Mouse (Mus musculus) megakaryocyte, embryonic 14.5 days (primary cell): ENCODE measurements at regions not wholly inside any gene's neighbourhood (a gene's known extent, or its start where the extent isn't known, plus 50 kb on each side); places are given as distances from the start of the nearest gene placed in this dataset.

Experiments used
- H3K27me3 ChIP-seq: replicated peaks from 2 replicates; pipeline ENCODE3; 2012; ENCODE audit warnings: inconsistent platforms
- H3K36me3 ChIP-seq: replicated peaks from 2 replicates; pipeline ENCODE3; 2012; ENCODE audit warnings: low read length, inconsistent platforms, mixed read lengths
- H3K4me1 ChIP-seq: 2 replicates; pipeline ENCODE4 v1.6.1; 2012; ENCODE audit warnings: inconsistent platforms
- H3K4me3 ChIP-seq: replicated peaks from 2 replicates; pipeline ENCODE3; 2012; ENCODE audit warnings: moderate library complexity, mild to moderate bottlenecking, inconsistent platforms
- H3K9me3 ChIP-seq: 2 replicates; pipeline ENCODE4 v1.6.1; 2012; ENCODE audit warnings: inconsistent platforms
- FLI1 ChIP-seq: IDR thresholded peaks from 2 replicates; pipeline ENCODE4 v1.6.1; 2012; ENCODE audit warnings: low read length, inconsistent platforms, mixed read lengths
- GATA1 ChIP-seq: IDR thresholded peaks from 3 replicates; pipeline ENCODE4 v1.6.1; 2012; ENCODE audit warnings: mixed read lengths, low read length, inconsistent platforms, borderline replicate concordance

DNA sequence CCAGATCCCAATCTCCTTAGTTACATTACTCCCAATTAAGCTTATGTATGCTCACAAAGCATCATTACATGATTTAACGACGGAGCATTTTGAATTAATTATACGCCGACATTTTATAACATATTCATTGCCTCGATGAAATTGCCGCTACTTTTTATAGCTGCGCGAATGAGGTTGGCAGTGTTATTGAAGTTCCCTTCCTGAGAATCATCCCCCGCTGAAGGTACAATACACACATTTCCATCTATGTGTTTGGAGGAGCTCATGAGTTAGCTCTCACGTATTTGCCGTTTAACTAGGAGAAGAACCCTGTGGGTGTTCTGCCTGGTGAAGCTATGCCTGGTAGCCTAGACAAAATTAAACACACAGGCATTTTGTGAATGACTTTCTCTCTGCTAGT lies 122.8 kb upstream of the Phyhipl start:
- Histone ChIP-seq H3K36me3 (no peaks in the 10 kb centered on the region), H3K27me3 (no peaks in the 10 kb centered on the region), H3K4me1 (no peaks in the 10 kb centered on the region), H3K4me3 (no peak overlapping the region), H3K9me3 (peaks cover 59% of the 10 kb centered on the region)
- TF ChIP-seq GATA1 (no peak), FLI1 (no peak)

DNA sequence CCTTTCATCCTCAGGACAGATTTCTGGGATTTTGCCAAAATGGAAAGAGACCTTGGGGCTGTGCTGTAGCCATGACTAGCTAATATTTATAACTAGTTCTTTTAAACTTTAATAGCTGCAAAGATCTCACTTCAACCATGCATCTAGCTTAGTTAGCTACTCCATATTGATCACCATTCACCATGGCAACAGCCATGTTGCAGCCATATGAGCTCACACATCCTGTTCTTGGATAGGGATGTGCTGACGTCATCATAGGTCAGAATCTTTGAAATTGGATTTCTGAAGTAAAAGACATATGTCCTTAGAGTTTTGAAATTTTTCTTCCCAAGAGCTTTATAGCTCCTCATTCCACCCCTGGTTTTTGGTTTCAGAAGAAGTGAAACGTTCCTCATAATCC lies 118.8 kb upstream of the Phyhipl start:
- Histone ChIP-seq H3K9me3 (peaks cover 42% of the 10 kb centered on the region), H3K4me1 (no peaks in the 10 kb centered on the region), H3K27me3 (no peaks in the 10 kb centered on the region), H3K4me3 (no peak overlapping the region), H3K36me3 (no peaks in the 10 kb centered on the region)
- TF ChIP-seq GATA1 (no peak), FLI1 (no peak)

DNA sequence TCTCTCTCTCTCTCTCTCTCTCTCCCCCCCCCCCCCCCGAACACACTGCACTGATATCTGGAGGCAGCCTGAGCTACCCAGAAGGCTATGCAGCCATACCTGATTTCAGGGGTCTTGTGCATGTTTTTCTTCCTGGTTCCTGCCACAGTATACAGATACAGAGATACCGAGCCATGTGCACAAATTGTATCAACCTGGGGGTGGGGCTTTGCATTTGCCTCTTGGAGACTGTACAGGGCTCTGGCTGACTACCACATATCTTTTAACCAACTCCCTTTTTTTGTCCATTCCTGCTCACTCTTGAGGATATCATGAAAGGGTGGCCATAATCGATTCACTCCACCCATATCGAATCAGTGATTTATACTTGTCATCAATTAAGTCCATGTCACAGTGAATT lies 118.4 kb upstream of the Phyhipl start:
- no peak overlapping the region for H3K4me3 ChIP-seq
- H3K9me3 ChIP-seq = peaks cover 38% of the 10 kb centered on the region
- H3K4me1 ChIP-seq = no peaks in the 10 kb centered on the region
- H3K27me3 ChIP-seq = no peaks in the 10 kb centered on the region
- H3K36me3 ChIP-seq = no peaks in the 10 kb centered on the region
- no peak for TF ChIP-seq GATA1
- TF ChIP-seq FLI1 = no peak

DNA sequence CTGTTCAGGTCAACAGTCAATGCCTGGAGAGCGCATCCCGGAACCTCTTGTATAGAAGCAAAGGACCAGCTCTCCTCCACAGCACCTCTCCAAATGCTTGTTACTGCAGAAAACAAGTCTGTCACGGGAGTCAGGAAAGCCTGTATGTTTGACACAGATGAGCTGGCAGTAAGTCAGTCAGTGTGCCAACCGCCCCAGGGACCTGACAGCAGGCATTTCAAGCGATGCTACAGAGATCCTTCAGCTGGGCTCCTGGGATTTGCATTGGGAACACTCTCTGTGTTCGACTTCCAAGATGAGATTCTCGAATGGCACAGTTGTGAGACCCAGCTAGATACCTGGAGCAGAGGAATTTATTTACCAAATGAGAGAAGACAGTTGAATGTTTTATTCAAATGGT lies 111.7 kb upstream of the Phyhipl start:
- H3K9me3 ChIP-seq = peaks cover 56% of the 10 kb centered on the region
- no peak overlapping the region for H3K4me3 ChIP-seq
- no peaks in the 10 kb centered on the region for H3K27me3 ChIP-seq
- H3K4me1 ChIP-seq = no peaks in the 10 kb centered on the region
- no peaks in the 10 kb centered on the region for H3K36me3 ChIP-seq
- no peak for TF ChIP-seq GATA1
- TF ChIP-seq FLI1 = no peak

DNA sequence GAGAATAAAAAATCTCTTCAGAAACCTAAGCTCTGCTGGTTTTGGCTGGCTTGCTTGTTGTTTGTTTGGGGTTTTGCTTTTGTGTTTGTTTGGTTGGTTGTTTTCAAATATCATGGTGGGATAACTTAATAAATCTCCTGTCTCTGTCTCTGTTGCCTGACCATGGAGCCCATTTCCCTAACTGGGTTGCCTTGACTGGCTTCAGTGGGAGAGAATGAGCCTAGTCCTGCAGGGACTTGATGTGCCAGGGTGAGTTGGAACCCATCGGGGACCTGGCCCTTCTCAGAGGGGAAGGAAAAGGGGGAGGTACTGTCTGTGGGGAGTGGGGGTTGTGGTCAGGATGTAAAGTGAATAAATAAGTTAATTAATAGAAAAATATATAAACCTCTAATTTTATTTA lies 111.1 kb upstream of the Phyhipl start:
- TF ChIP-seq FLI1 = no peak
- TF ChIP-seq GATA1 = no peak
- Histone ChIP-seq H3K36me3 (no peaks in the 10 kb centered on the region), H3K4me3 (no peak overlapping the region), H3K9me3 (peaks cover 58% of the 10 kb centered on the region), H3K27me3 (no peaks in the 10 kb centered on the region), H3K4me1 (no peaks in the 10 kb centered on the region)

DNA sequence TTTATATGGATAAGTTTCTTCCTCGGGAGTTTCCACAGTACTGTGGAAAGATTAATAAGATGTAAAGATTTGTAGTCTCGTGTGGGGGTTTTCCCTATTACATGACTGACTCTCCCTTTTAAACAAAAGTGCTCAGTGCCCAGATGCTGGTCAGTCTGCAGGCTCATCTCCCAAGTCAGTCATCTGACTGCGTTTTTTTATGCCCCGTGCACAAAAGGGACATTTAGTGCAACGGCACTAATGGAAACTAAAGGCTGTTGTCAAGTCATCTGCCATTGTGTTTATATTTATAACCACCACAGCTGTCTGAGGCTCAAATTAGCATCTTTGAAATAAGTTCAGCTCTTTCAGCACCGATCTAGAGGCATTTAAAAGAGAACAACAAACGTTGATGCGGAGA lies 110.7 kb upstream of the Phyhipl start:
- TF ChIP-seq FLI1 (no peak), GATA1 (no peak)
- H3K36me3 ChIP-seq = no peaks in the 10 kb centered on the region
- no peak overlapping the region for H3K4me3 ChIP-seq
- H3K9me3 ChIP-seq = peaks cover 60% of the 10 kb centered on the region
- H3K27me3 ChIP-seq = no peaks in the 10 kb centered on the region
- no peaks in the 10 kb centered on the region for H3K4me1 ChIP-seq

DNA sequence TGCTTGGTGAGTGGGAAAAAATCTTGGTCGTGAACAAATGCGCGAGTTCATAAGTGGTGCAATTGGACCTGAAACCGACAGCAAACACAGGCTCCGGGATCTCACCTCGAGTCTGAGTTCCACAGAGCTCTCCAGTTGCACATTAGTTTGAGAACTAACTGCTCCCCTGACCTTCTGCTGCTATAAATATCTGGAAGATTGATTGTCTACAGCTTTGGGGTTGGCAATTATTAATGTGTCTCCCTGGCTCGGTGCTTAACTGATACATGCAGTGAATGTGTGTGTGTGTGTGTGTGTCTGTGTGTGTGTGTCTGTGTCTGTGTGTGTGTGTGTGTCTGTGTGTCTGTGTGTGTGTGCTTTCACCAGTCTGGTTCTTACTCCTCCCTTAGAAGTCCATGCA lies 107.4 kb upstream of the Phyhipl start:
- Histone ChIP-seq H3K36me3 (no peaks in the 10 kb centered on the region), H3K4me3 (no peak overlapping the region), H3K4me1 (no peaks in the 10 kb centered on the region), H3K9me3 (peaks cover 64% of the 10 kb centered on the region), H3K27me3 (no peaks in the 10 kb centered on the region)
- TF ChIP-seq GATA1 = no peak
- no peak for TF ChIP-seq FLI1

DNA sequence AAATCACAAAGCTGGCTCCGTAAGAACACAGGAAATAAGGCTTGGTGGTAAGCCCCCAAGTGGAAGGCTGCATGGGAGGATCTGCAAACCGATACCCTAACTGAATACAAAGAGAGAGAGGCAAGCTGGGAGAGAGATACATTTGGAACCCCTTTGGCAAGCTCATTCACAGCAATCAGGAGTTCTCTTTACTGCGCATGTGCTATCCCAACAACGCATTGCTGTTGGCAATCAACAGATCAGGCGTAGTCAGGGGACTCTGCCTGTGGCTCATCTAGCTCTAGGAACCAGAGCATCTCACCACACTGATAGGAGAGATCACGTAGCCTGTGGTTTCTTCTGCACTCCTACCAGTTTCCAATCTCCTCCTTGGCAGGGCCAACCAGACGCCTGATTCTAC lies 103.9 kb upstream of the Phyhipl start:
- Histone ChIP-seq H3K36me3 (no peaks in the 10 kb centered on the region), H3K4me1 (no peaks in the 10 kb centered on the region), H3K4me3 (no peak overlapping the region), H3K27me3 (no peaks in the 10 kb centered on the region), H3K9me3 (peaks cover 70% of the 10 kb centered on the region)
- TF ChIP-seq GATA1 (no peak), FLI1 (no peak)

DNA sequence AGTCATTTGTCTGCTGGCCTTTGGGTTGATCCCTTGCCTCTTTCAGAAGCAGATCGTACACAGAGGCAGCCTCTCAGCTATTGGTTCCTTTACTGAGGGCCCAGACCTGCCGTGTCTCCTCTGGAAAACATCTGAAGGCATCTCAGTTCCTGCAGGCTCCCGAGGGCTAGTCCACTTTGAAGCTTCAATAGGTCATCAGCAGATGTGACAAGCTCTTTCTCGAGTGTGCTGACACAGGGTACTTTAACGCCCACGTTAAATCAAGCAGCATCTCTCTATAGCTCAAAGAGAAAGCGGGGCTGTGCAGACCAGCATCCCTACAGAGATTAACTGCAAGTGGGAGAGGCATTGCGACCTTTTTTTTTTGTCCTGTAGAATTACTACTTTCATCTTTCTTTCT lies 96.0 kb upstream of the Phyhipl start:
- peaks cover 68% of the 10 kb centered on the region for H3K9me3 ChIP-seq
- H3K36me3 ChIP-seq = no peaks in the 10 kb centered on the region
- no peak overlapping the region for H3K4me3 ChIP-seq
- no peaks in the 10 kb centered on the region for H3K27me3 ChIP-seq
- TF ChIP-seq GATA1 = no peak
- no peak for TF ChIP-seq FLI1
- H3K4me1 ChIP-seq = no peaks in the 10 kb centered on the region

DNA sequence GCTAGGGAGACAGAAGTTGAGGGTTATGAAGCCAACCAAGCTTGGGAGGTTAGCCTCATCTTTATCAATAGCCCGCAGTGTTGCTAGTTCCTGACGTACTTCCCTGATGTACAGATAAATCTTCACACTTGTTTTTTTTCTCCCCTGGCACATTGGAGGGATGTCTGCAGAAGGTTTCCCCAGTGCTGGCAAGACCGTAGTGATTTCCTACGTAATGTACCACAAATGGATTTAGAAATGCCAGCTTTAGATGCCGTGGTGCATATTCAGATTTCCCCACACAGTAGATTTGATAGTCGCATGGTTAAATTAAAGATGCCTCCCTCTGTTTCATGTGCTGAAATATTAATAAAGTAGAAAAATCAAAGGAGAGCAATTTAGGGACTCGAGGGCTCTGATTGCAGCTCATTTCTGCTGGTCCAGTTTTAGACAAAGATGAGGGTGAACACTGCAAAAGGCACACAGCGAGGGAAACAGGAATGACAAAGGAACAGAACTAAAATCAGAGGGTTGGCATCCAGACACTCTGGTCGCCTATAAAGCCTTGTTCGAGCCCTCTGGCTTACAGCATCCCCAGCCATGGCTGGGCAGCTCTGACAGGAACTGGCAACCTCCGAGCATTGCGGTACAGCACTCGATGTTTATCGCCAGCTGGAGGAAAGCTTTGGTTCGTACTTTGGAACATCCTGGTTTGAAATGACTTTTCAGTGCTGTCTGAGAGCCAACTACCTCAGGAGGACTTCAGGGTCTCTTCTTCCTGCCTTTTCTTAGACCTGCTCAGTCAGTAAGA lies 94.8 kb upstream of the Phyhipl start:
- no peak for TF ChIP-seq FLI1
- TF ChIP-seq GATA1 = no peak
- H3K9me3 ChIP-seq = peaks cover 60% of the 10 kb centered on the region

More for the DNA sequence above, 94.8 kb upstream of the Phyhipl start:
- H3K36me3 ChIP-seq = no peaks in the 10 kb centered on the region
- H3K4me1 ChIP-seq = no peaks in the 10 kb centered on the region
- no peak overlapping the region for H3K4me3 ChIP-seq
- H3K27me3 ChIP-seq = no peaks in the 10 kb centered on the region
